Mouse (Mus musculus): ENCODE results near the gene Fam126a. TPM values are rescaled to one million over a fixed set of nuclear protein-coding genes. Genes with fewer than 3 reads are reported as not detected.
A peak's percentile ranks its signal among the peaks of the same experiment; 100 is the strongest.

Gene Fam126a
- 11.1 and 11.7 TPM in 2 replicates for polyA plus RNA-seq (2015; fragmentation: Nextera tagmentation; extraction: Ambion mirVana)

- H3K27me3 ChIP-seq (replicated peaks; ENCODE audit: control insufficient read depth, insufficient read depth, low read length): no peaks in the 10 kb centered on the region
- H3K4me1 ChIP-seq (ENCODE audit: control insufficient read depth, insufficient read depth, low read length): peaks cover 3% of the 10 kb centered on the region; the same call in 1 of the 2 replicates
- peak within 1 kb of the TSS; percentile 78 for H3K27ac ChIP-seq (ENCODE audit: low read length)
- H3K9ac ChIP-seq (ENCODE audit: low read depth, low read length): peak within 1 kb of the TSS; percentile 91
- H3K4me2 ChIP-seq (ENCODE audit: low read depth, low read length): peak within 1 kb of the TSS; percentile 97
- H3K4me3 ChIP-seq (ENCODE audit: low read length): peak within 1 kb of the TSS; percentile 92
- ATAC-seq: peak; percentile 100
- no peaks in the 10 kb centered on the region for H3K9me3 ChIP-seq (ENCODE audit: control insufficient read depth, low read length)
- WGBS: under 1% methylated on average over 16 of the region's 16 CpGs
- H3K36me3 ChIP-seq (ENCODE audit: control insufficient read depth, insufficient read depth, low read length): no peaks in the 10 kb centered on the region
These were observed at the start of gene Fam126a for GRCm38 (mm10) chr5:24030579-24030969. TSS of gene Fam126a (minus strand) at chr5:24030690.

GRCm38 (mm10) chr5:24078420-24079179, 48.1 kb upstream of the Fam126a start:
- Histone ChIP-seq H3K9me3 (ENCODE audit: control insufficient read depth, low read length) (no peaks in the 10 kb centered on the region), H3K4me2 (ENCODE audit: low read depth, low read length) (no peak overlapping the region), H3K36me3 (ENCODE audit: control insufficient read depth, insufficient read depth, low read length) (no peaks in the 10 kb centered on the region), H3K4me1 (ENCODE audit: control insufficient read depth, insufficient read depth, low read length) (peaks cover 5% of the 10 kb centered on the region), H3K27me3 (replicated peaks; ENCODE audit: control insufficient read depth, insufficient read depth, low read length) (no peaks in the 10 kb centered on the region), H3K4me3 (ENCODE audit: low read length) (no peak overlapping the region), H3K27ac (ENCODE audit: low read length) (no peak overlapping the region), H3K9ac (ENCODE audit: low read depth, low read length) (no peak overlapping the region)
- 73% methylated on average over 7 of the region's 7 CpGs for WGBS
- no peak for ATAC-seq

GRCm38 (mm10) chr5:24077739-24078306, 47.3 kb upstream of the Fam126a start:
- no peak overlapping the region for H3K27ac ChIP-seq (ENCODE audit: low read length)
- no peaks in the 10 kb centered on the region for H3K9me3 ChIP-seq (ENCODE audit: control insufficient read depth, low read length)
- peak overlapping the region; percentile 49 for H3K4me2 ChIP-seq (ENCODE audit: low read depth, low read length)
- ATAC-seq: no peak
- no peak overlapping the region for H3K9ac ChIP-seq (ENCODE audit: low read depth, low read length)
- H3K36me3 ChIP-seq (ENCODE audit: control insufficient read depth, insufficient read depth, low read length): no peaks in the 10 kb centered on the region
- peak overlapping the region; percentile 38 for H3K4me3 ChIP-seq (ENCODE audit: low read length)
- peaks cover 5% of the 10 kb centered on the region for H3K4me1 ChIP-seq (ENCODE audit: control insufficient read depth, insufficient read depth, low read length)
- 10% methylated on average over 7 of the region's 7 CpGs for WGBS
- no peaks in the 10 kb centered on the region for H3K27me3 ChIP-seq (replicated peaks; ENCODE audit: control insufficient read depth, insufficient read depth, low read length)

GRCm38 (mm10) chr5:24076986-24077718, 46.7 kb upstream of the Fam126a start:
- Histone ChIP-seq H3K4me3 (ENCODE audit: low read length) (peak overlapping the region; percentile 38), H3K9ac (ENCODE audit: low read depth, low read length) (peak overlapping the region; percentile 33; the same call in 1 of the 2 replicates), H3K9me3 (ENCODE audit: control insufficient read depth, low read length) (no peaks in the 10 kb centered on the region), H3K4me2 (ENCODE audit: low read depth, low read length) (peak overlapping the region; percentile 49), H3K4me1 (ENCODE audit: control insufficient read depth, insufficient read depth, low read length) (peaks cover 5% of the 10 kb centered on the region), H3K36me3 (ENCODE audit: control insufficient read depth, insufficient read depth, low read length) (no peaks in the 10 kb centered on the region), H3K27me3 (replicated peaks; ENCODE audit: control insufficient read depth, insufficient read depth, low read length) (no peaks in the 10 kb centered on the region), H3K27ac (ENCODE audit: low read length) (no peak overlapping the region)
- WGBS: 2% methylated on average over 15 of the region's 15 CpGs
- ATAC-seq: peak; percentile 86

- Histone ChIP-seq H3K9me3 (ENCODE audit: control insufficient read depth, low read length) (no peaks in the 10 kb centered on the region), H3K36me3 (ENCODE audit: control insufficient read depth, insufficient read depth, low read length) (no peaks in the 10 kb centered on the region), H3K4me1 (ENCODE audit: control insufficient read depth, insufficient read depth, low read length) (peaks cover 3% of the 10 kb centered on the region), H3K27me3 (replicated peaks; ENCODE audit: control insufficient read depth, insufficient read depth, low read length) (no peaks in the 10 kb centered on the region), H3K4me3 (ENCODE audit: low read length) (no peak overlapping the region), H3K27ac (ENCODE audit: low read length) (no peak overlapping the region), H3K9ac (ENCODE audit: low read depth, low read length) (no peak overlapping the region), H3K4me2 (ENCODE audit: low read depth, low read length) (no peak overlapping the region)
- 79% methylated on average over 6 of the region's 6 CpGs for WGBS
- no peak for ATAC-seq
These were observed 41.5 kb upstream of the Fam126a start for GRCm38 (mm10) chr5:24072031-24072430.

- Histone ChIP-seq H3K4me2 (ENCODE audit: low read depth, low read length) (no peak overlapping the region), H3K36me3 (ENCODE audit: control insufficient read depth, insufficient read depth, low read length) (no peaks in the 10 kb centered on the region), H3K9me3 (ENCODE audit: control insufficient read depth, low read length) (no peaks in the 10 kb centered on the region), H3K27me3 (replicated peaks; ENCODE audit: control insufficient read depth, insufficient read depth, low read length) (no peaks in the 10 kb centered on the region), H3K27ac (ENCODE audit: low read length) (no peak overlapping the region), H3K9ac (ENCODE audit: low read depth, low read length) (no peak overlapping the region), H3K4me1 (ENCODE audit: control insufficient read depth, insufficient read depth, low read length) (no peaks in the 10 kb centered on the region), H3K4me3 (ENCODE audit: low read length) (no peak overlapping the region)
- ATAC-seq: no peak
- WGBS: 82% methylated on average over 6 of the region's 6 CpGs
These were observed 38.5 kb upstream of the Fam126a start for GRCm38 (mm10) chr5:24068955-24069354.

- no peaks in the 10 kb centered on the region for H3K36me3 ChIP-seq (ENCODE audit: control insufficient read depth, insufficient read depth, low read length)
- H3K9ac ChIP-seq (ENCODE audit: low read depth, low read length): no peak overlapping the region
- ATAC-seq: no peak
- H3K4me2 ChIP-seq (ENCODE audit: low read depth, low read length): no peak overlapping the region
- H3K4me1 ChIP-seq (ENCODE audit: control insufficient read depth, insufficient read depth, low read length): no peaks in the 10 kb centered on the region
- H3K4me3 ChIP-seq (ENCODE audit: low read length): no peak overlapping the region
- no peaks in the 10 kb centered on the region for H3K27me3 ChIP-seq (replicated peaks; ENCODE audit: control insufficient read depth, insufficient read depth, low read length)
- WGBS: 63% methylated on average over 4 of the region's 4 CpGs
- H3K27ac ChIP-seq (ENCODE audit: low read length): no peak overlapping the region
- no peaks in the 10 kb centered on the region for H3K9me3 ChIP-seq (ENCODE audit: control insufficient read depth, low read length)
These were observed 33.1 kb upstream of the Fam126a start for GRCm38 (mm10) chr5:24063545-24063944.

- no peak overlapping the region for H3K4me3 ChIP-seq (ENCODE audit: low read length)
- H3K27ac ChIP-seq (ENCODE audit: low read length): no peak overlapping the region
- no peaks in the 10 kb centered on the region for H3K4me1 ChIP-seq (ENCODE audit: control insufficient read depth, insufficient read depth, low read length)
- no peaks in the 10 kb centered on the region for H3K9me3 ChIP-seq (ENCODE audit: control insufficient read depth, low read length)
- ATAC-seq: no peak
- 82% methylated on average over 6 of the region's 6 CpGs for WGBS
- H3K36me3 ChIP-seq (ENCODE audit: control insufficient read depth, insufficient read depth, low read length): no peaks in the 10 kb centered on the region
- H3K27me3 ChIP-seq (replicated peaks; ENCODE audit: control insufficient read depth, insufficient read depth, low read length): no peaks in the 10 kb centered on the region
- no peak overlapping the region for H3K9ac ChIP-seq (ENCODE audit: low read depth, low read length)
- H3K4me2 ChIP-seq (ENCODE audit: low read depth, low read length): no peak overlapping the region
These were observed 32.5 kb upstream of the Fam126a start for GRCm38 (mm10) chr5:24063034-24063433.

GRCm38 (mm10) chr5:24060949-24061348, 30.5 kb upstream of the Fam126a start:
- 56% methylated on average over 3 of the region's 3 CpGs for WGBS
- no peak overlapping the region for H3K4me3 ChIP-seq (ENCODE audit: low read length)
- H3K27me3 ChIP-seq (replicated peaks; ENCODE audit: control insufficient read depth, insufficient read depth, low read length): no peaks in the 10 kb centered on the region
- no peak for ATAC-seq
- H3K4me1 ChIP-seq (ENCODE audit: control insufficient read depth, insufficient read depth, low read length): no peaks in the 10 kb centered on the region
- H3K9me3 ChIP-seq (ENCODE audit: control insufficient read depth, low read length): no peaks in the 10 kb centered on the region
- no peak overlapping the region for H3K27ac ChIP-seq (ENCODE audit: low read length)
- H3K36me3 ChIP-seq (ENCODE audit: control insufficient read depth, insufficient read depth, low read length): no peaks in the 10 kb centered on the region
- H3K4me2 ChIP-seq (ENCODE audit: low read depth, low read length): no peak overlapping the region
- H3K9ac ChIP-seq (ENCODE audit: low read depth, low read length): no peak overlapping the region

All from intestine, embryonic 16.5 days (tissue).